Mouse (Mus musculus): Measurements from ENCODE around the gene Thap8. TPM values are rescaled to one million over a fixed set of nuclear protein-coding genes. Genes with fewer than 3 reads are reported as not detected.

Thap8 gene
- polyA plus RNA-seq, 1 experiment: not detected

DNA sequence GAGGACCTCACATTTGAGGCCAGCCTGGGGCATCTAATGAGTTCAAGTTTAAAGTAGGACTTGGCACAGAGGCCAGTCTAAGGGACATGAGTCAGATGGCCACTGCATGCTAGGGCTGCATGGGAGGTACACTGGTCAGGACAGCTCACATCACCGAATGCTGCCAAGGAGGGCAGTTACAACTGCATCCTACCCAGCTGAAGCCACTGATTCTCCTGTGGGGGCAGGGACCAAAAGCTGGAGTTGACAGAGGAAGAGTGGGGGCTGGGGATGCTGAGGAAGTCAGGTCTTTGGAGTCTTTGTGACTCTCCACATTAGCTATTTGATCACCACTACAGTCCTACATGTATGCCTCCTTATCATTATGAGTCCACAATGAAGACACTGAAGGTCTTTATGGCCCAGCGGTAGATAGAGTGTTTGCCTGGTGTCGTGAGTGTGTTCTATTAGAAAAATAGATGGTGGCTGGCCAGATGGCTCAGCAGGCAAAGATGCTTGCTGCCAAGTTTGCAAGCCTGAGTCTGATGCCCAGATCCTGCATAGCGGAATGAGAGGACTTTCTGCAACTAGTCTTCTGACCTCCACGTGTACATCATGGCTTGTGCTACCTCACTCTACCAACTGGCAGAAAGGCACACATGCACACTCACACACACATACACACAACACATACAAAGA is 59.7 kb downstream of the Thap8 start:
- Histone ChIP-seq H3K27me3 (replicated peaks) (peaks cover 64% of the 10 kb centered on the region), H3K36me3 (replicated peaks; ENCODE audit: low read length) (no peaks in the 10 kb centered on the region), H3K4me3 (replicated peaks) (no peak overlapping the region), H3K9me3 (no peaks in the 10 kb centered on the region), H3K4me1 (peaks cover 9% of the 10 kb centered on the region; the same call in 1 of the 2 replicates)
- TF ChIP-seq GATA1 (IDR thresholded peaks at IDR 0.05; ENCODE audit: borderline replicate concordance, low read length): no peak
- no peak for TF ChIP-seq FLI1 (IDR thresholded peaks at IDR 0.05; ENCODE audit: low read length)

Other genes starting within 250 kb of the Thap8 start
- gene Zfp14, start 228.7 kb upstream of the Thap8 start, polyA plus RNA-seq (2012; ENCODE audit: insufficient read depth, low replicate concordance): not detected in 2 replicates
- gene Zfp82, start 207.2 kb upstream of the Thap8 start, polyA plus RNA-seq (2012; ENCODE audit: insufficient read depth, low replicate concordance): 0.21 TPM in 1 of 2 replicates, not detected in the other
- gene Gm26920, start 189.7 kb upstream of the Thap8 start, polyA plus RNA-seq (2012; ENCODE audit: insufficient read depth, low replicate concordance): not detected in 2 replicates
- gene Zfp566, start 189.6 kb upstream of the Thap8 start, polyA plus RNA-seq (2012; ENCODE audit: insufficient read depth, low replicate concordance): 0.37 TPM in 1 of 2 replicates, not detected in the other
- 0.26 TPM in 1 of 2 replicates, not detected in the other for gene Zfp260, start 185.3 kb upstream of the Thap8 start, polyA plus RNA-seq (2012; ENCODE audit: insufficient read depth, low replicate concordance)
- not detected in 2 replicates for gene Zfp382, start 158.2 kb upstream of the Thap8 start, polyA plus RNA-seq (2012; ENCODE audit: insufficient read depth, low replicate concordance)
- gene Zfp146, start 110.3 kb upstream of the Thap8 start, polyA plus RNA-seq (2012; ENCODE audit: insufficient read depth, low replicate concordance): 2.6 TPM in 1 of 2 replicates, not detected in the other
- 2.4 TPM in 1 of 2 replicates, not detected in the other for gene Cox7a1, start 96.0 kb upstream of the Thap8 start, polyA plus RNA-seq (2012; ENCODE audit: insufficient read depth, low replicate concordance)
- 122 and 208 TPM in 2 replicates for gene Capns1, start 81.3 kb upstream of the Thap8 start, polyA plus RNA-seq (2012; ENCODE audit: insufficient read depth, low replicate concordance)
- 13.7 and 67.3 TPM in 2 replicates for gene Polr2i, start 48.1 kb upstream of the Thap8 start, polyA plus RNA-seq (2012; ENCODE audit: insufficient read depth, low replicate concordance)
- gene Tbcb, start 47.8 kb upstream of the Thap8 start, polyA plus RNA-seq (2012; ENCODE audit: insufficient read depth, low replicate concordance): 21.7 and 73.2 TPM in 2 replicates
- gene Ovol3, start 44.4 kb upstream of the Thap8 start, polyA plus RNA-seq (2012; ENCODE audit: insufficient read depth, low replicate concordance): not detected in 2 replicates
- gene Wdr62, start 325 bp downstream of the Thap8 start, polyA plus RNA-seq (2012; ENCODE audit: insufficient read depth, low replicate concordance): 35.7 and 93.0 TPM in 2 replicates
- gene Clip3, start 11.6 kb downstream of the Thap8 start, polyA plus RNA-seq (2012; ENCODE audit: insufficient read depth, low replicate concordance): 0.34 TPM in 1 of 2 replicates, not detected in the other
- gene Alkbh6, start 28.6 kb downstream of the Thap8 start, polyA plus RNA-seq (2012; ENCODE audit: insufficient read depth, low replicate concordance): 78.7 and 108 TPM in 2 replicates
- gene Syne4, start 34.7 kb downstream of the Thap8 start, polyA plus RNA-seq (2012; ENCODE audit: insufficient read depth, low replicate concordance): 2.6 TPM in 1 of 2 replicates, not detected in the other
- 0.25 TPM in 1 of 2 replicates, not detected in the other for gene E130208F15Rik, start 41.6 kb downstream of the Thap8 start, polyA plus RNA-seq (2012; ENCODE audit: insufficient read depth, low replicate concordance)
- 9.8 and 13.7 TPM in 2 replicates for gene Sdhaf1, start 43.8 kb downstream of the Thap8 start, polyA plus RNA-seq (2012; ENCODE audit: insufficient read depth, low replicate concordance)
- not detected in 2 replicates for gene Lrfn3, start 82.7 kb downstream of the Thap8 start, polyA plus RNA-seq (2012; ENCODE audit: insufficient read depth, low replicate concordance)
- 20.9 and 273 TPM in 2 replicates for gene Tyrobp, start 133.7 kb downstream of the Thap8 start, polyA plus RNA-seq (2012; ENCODE audit: insufficient read depth, low replicate concordance)
- 11.1 and 14.2 TPM in 2 replicates for gene Hcst, start 139.8 kb downstream of the Thap8 start, polyA plus RNA-seq (2012; ENCODE audit: insufficient read depth, low replicate concordance)
- gene Nfkbid, start 141.6 kb downstream of the Thap8 start, polyA plus RNA-seq (2012; ENCODE audit: insufficient read depth, low replicate concordance): 8.3 and 10.0 TPM in 2 replicates
- gene Aplp1, start 165.4 kb downstream of the Thap8 start, polyA plus RNA-seq (2012; ENCODE audit: insufficient read depth, low replicate concordance): 2.1 and 5.5 TPM in 2 replicates
- not detected in 2 replicates for gene Kirrel2, start 177.6 kb downstream of the Thap8 start, polyA plus RNA-seq (2012; ENCODE audit: insufficient read depth, low replicate concordance)
- gene Nphs1, start 178.2 kb downstream of the Thap8 start, polyA plus RNA-seq (2012; ENCODE audit: insufficient read depth, low replicate concordance): not detected in 2 replicates
- gene Prodh2, start 213.5 kb downstream of the Thap8 start, polyA plus RNA-seq (2012; ENCODE audit: insufficient read depth, low replicate concordance): not detected in 2 replicates